Mouse (Mus musculus) midbrain, embryonic 14.5 days (tissue): Measurements from ENCODE around the gene Ntrk2. TPM values are rescaled to one million over a fixed set of nuclear protein-coding genes. Genes with fewer than 3 reads are reported as not detected.
A peak's percentile ranks its signal among the peaks of the same experiment; 100 is the strongest.

Experiments
- ATAC-seq: fragments of 200-750 bp; cut with Nextera tagmentation; 2 replicates; pipeline ENCODE4 v1.8.0; 2017; ENCODE audit warnings: moderate number of reproducible peaks, moderate library complexity; ENCODE audit not compliant: low FRiP score, low TSS enrichment
- DNase-seq: peaks from one replicate; pipeline ENCODE4 v3.0.0-alpha.2; 2015
- H3K27ac ChIP-seq: fragments of 300-500 bp; sonication (generic); replicated peaks from 2 replicates; pipeline ENCODE4 v1.5.1; 2014; ENCODE audit warnings: mild to moderate bottlenecking, low read depth, low read length, moderate library complexity
- H3K27me3 ChIP-seq: fragments of 300-500 bp; sonication (generic); 2 replicates; pipeline ENCODE4 v1.6.1; 2014; ENCODE audit warnings: low read length, control low read depth, mixed read lengths; ENCODE audit not compliant: control insufficient read depth, insufficient read depth
- H3K36me3 ChIP-seq: fragments of 300-500 bp; sonication (generic); 2 replicates; pipeline ENCODE4 v1.6.1; 2014; ENCODE audit warnings: low read length, control low read depth; ENCODE audit not compliant: control insufficient read depth, insufficient read depth
- H3K4me1 ChIP-seq: fragments of 300-500 bp; sonication (generic); 2 replicates; pipeline ENCODE4 v1.6.1; 2014; ENCODE audit warnings: mild to moderate bottlenecking, antibody characterized with exemption, low read length, control low read depth; ENCODE audit not compliant: control insufficient read depth, insufficient read depth
- H3K4me2 ChIP-seq: fragments of 300-500 bp; sonication (generic); 2 replicates; pipeline ENCODE4 v1.6.1; 2014; ENCODE audit warnings: mild to moderate bottlenecking, low read length, moderate library complexity
- H3K4me3 ChIP-seq: fragments of 300-500 bp; sonication (generic); replicated peaks from 2 replicates; pipeline ENCODE4 v1.5.1; 2014; ENCODE audit warnings: low read depth, low read length
- H3K9ac ChIP-seq: fragments of 300-500 bp; sonication (generic); replicated peaks from 2 replicates; pipeline ENCODE4 v1.6.1; 2014; ENCODE audit warnings: mild to moderate bottlenecking, low read length, moderate library complexity
- H3K9me3 ChIP-seq: fragments of 300-500 bp; sonication (generic); 2 replicates; pipeline ENCODE4 v1.6.1; 2016; ENCODE audit warnings: low read length, control low read depth, mixed read lengths; ENCODE audit not compliant: control insufficient read depth
- WGBS: fragments of 180-500 bp; shearing (Covaris S2); extraction: QIAGEN DNeasy Blood & Tissue Kit; methylation state at CpG from one replicate; pipeline ENCODE4 v1.1.7; 2014; 5-methylcytosine and 5-hydroxymethylcytosine counted together
- polyA plus RNA-seq: library from polyadenylated mRNA; unstranded; fragments of >200 nt; fragmentation: Nextera tagmentation; extraction: Ambion mirVana; gene quantifications from 2 replicates; pipeline ENCODE4 v1.2.1, GENCODE M21; 2014

The Ntrk2 gene
- polyA plus RNA-seq, 1 experiment from 2014 or later: 96.7 TPM

DNA sequence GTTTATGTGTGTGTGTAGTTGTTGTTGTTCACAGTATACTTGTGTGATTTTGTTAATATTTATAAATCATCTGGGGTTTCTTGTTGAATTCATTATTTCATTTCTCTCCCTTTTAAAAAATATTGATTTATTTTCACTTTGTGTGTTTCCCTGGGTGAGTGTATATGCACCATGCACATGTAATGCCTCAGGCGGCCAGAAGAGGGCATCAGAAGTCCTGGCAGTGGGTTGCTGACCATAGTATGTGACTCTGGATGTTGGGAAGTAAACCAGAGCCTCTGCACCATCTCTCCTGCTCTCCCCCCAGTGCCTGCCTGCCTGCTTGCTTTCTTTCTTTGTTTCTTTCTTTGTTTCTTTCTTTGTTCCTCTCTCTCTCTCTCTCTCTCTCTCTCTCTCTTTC is 2.5 kb upstream of the Ntrk2 start:
- no peaks in the 10 kb centered on the region for H3K27me3 ChIP-seq
- H3K4me1 ChIP-seq: peaks cover 3% of the 10 kb centered on the region; the same call in 1 of the 2 replicates
- DNase-seq (no peak), ATAC-seq (no peak)
- H3K36me3 ChIP-seq: no peaks in the 10 kb centered on the region
- H3K4me3 ChIP-seq: no peak overlapping the region
- H3K4me2 ChIP-seq: no peak overlapping the region
- WGBS: 19% methylated on average over 1 of the region's 1 CpGs
- H3K9ac ChIP-seq: no peak overlapping the region
- H3K9me3 ChIP-seq: no peaks in the 10 kb centered on the region; the same call in 1 of the 2 replicates
- no peak overlapping the region for H3K27ac ChIP-seq

DNA sequence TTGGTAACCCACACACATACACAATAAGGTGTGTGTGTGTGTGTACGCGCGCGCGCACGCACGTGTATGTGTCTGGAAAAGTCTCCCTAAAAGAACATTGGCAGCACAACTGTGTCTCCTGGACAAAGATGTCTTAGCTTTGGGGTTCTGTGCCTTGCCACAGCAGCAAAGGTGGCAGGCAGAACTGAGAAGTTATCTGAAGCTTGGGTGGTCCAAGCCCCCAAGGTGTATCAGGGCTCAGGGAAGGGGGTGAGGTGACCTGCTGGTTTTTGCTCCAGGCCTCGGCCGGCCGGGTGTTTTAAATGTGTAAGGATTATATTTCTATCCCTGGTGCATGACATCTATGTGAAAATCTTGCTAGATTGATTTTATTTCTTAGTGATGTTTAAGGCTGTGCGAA is 536 bp upstream of the Ntrk2 start:
- H3K9ac ChIP-seq: no peak overlapping the region
- H3K27me3 ChIP-seq: no peaks in the 10 kb centered on the region
- no peak for DNase-seq
- H3K36me3 ChIP-seq: no peaks in the 10 kb centered on the region
- peaks cover 14% of the 10 kb centered on the region for H3K4me1 ChIP-seq
- no peak for ATAC-seq
- peak overlapping the region; percentile 97 for H3K27ac ChIP-seq
- peak overlapping the region; percentile 77 for H3K4me2 ChIP-seq
- peak overlapping the region; percentile 77; the same call in 1 of the 2 replicates for H3K4me3 ChIP-seq
- no peaks in the 10 kb centered on the region; the same call in 1 of the 2 replicates for H3K9me3 ChIP-seq
- 81% methylated on average over 11 of the region's 11 CpGs for WGBS

DNA sequence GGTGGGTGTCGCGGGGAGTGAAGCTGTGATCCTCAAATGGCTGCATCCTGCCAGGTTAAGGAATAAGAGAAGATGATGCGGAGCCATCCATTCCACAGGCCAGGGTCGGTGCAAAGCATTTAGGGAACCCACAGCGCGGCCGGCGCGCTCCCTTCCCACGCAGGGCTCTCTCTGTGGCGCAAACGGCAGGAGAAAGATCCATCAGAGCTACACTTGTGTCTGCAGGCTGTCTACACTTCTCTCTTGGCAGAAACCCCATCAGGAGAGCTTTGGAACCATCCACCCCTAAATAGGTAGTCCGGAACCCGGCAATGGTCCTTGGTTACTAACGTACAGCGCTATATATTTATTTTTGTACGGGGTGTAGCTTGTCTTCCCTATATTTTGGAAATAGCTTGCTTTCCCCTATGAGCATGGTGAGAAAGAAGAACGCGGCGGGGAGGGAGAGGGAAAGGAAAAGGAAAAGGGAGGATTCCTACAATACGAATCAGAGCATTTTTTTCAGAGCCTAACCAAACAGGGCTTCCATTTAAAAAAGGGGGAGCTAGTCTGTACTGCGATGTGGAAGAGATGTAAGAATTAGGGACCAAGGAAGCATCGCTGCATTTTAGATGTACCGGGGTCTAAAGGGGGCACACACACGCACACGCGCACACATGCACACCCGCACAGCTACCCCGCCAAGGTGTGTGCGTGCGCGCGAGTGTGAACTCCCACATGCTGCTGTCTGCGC is 693 bp downstream of the Ntrk2 start:
- peak overlapping the region; percentile 77 for H3K4me2 ChIP-seq
- H3K36me3 ChIP-seq: no peaks in the 10 kb centered on the region
- peaks cover 26% of the 10 kb centered on the region for H3K4me1 ChIP-seq
- no peaks in the 10 kb centered on the region for H3K27me3 ChIP-seq
- DNase-seq (no peak), ATAC-seq (peak; percentile 31)
- peak overlapping the region; percentile 92 for H3K9ac ChIP-seq
- peak overlapping the region; percentile 97 for H3K27ac ChIP-seq
- no peaks in the 10 kb centered on the region; the same call in 1 of the 2 replicates for H3K9me3 ChIP-seq
- peak overlapping the region; percentile 77 for H3K4me3 ChIP-seq
- under 1% methylated on average over 34 of the region's 34 CpGs for WGBS

DNA sequence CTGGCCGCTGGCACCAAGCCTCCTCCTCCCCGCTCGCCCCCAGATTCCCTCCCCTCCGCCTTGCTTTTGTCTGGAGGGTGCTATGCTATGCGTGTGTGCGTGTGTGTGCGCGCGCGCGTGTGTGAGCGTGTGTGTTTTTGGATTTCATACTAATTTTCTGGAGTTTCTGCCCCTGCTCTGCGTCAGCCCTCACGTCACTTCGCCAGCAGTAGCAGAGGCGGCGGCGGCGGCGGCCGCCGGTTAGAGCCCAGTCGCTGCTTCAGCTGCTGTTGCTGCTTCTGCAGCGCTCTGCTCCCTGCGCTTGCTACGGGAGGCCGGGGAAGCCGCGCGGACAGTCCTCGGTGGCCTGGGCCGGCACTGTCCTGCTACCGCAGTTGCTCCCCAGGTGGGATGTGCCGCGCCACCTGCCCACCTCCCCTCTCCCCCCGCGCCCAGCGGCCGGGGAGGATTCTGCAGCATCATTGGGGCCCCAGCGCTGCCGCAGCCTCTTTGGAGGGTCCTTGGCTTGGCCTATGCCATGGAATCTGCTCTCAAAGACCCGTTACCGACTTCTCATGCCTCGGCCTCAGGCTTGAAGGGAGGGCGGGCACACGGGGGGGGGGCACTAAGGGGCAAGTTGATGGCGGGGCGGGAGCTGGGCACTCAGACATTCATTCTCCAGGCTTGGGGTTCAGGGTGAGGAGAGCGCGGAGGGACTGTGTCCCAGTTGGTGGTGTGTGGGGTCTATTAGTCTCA is 1.4 kb downstream of the Ntrk2 start:
- Histone ChIP-seq H3K9ac (peak overlapping the region; percentile 92), H3K27ac (peak overlapping the region; percentile 97), H3K27me3 (no peaks in the 10 kb centered on the region), H3K4me2 (peak overlapping the region; percentile 77), H3K9me3 (no peaks in the 10 kb centered on the region), H3K4me3 (peak overlapping the region; percentile 77), H3K36me3 (no peaks in the 10 kb centered on the region), H3K4me1 (peaks cover 33% of the 10 kb centered on the region)
- WGBS: under 1% methylated on average over 50 of the region's 50 CpGs
- DNase-seq: peak; percentile 91
- peak; percentile 60 for ATAC-seq

DNA sequence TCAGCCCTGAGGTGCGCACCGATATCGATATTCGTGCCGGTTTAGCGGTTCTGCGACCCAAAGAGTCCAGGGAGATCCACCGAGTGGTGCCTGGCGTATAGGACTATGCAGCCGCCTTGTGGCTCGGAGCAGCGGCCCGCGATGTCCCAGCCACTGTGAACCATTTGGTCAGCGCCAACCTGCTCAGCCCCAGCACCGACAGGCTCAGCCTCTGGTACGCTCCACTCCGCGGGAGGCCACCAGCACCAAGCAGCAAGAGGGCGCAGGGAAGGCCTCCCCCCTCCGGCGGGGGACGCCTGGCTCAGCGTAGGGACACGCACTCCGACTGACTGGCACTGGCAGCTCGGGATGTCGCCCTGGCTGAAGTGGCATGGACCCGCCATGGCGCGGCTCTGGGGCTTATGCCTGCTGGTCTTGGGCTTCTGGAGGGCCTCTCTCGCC is 2.0 kb downstream of the Ntrk2 start:
- Histone ChIP-seq H3K4me3 (peak overlapping the region; percentile 77), H3K4me1 (peaks cover 34% of the 10 kb centered on the region), H3K27me3 (no peaks in the 10 kb centered on the region), H3K4me2 (peak overlapping the region; percentile 77), H3K36me3 (no peaks in the 10 kb centered on the region), H3K27ac (peak overlapping the region; percentile 97), H3K9ac (peak overlapping the region; percentile 92), H3K9me3 (no peaks in the 10 kb centered on the region)
- ATAC-seq: peak; percentile 59
- WGBS: under 1% methylated on average over 32 of the region's 32 CpGs
- peak; percentile 79 for DNase-seq

DNA sequence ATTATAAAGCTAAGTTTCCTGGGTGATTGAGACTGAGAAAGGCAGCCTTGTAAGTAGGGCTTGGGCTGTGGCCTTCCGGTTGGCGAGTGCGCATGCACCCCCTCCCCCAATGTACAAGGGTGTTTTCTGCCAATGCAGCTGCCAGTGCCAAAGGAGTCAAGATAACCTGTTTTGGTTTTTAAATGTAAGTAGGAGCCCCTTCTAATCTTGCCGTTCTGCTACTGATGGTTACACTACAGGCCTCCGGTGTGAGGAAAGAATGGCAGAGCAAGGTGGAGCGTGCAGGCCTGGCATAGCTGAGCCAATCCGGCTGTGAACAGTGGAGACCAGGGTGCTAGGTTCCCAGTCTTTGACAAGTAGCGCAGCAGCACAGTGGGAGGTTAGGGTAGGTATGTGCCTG is 3.6 kb downstream of the Ntrk2 start:
- Histone ChIP-seq H3K36me3 (peaks cover 7% of the 10 kb centered on the region; the same call in 1 of the 2 replicates), H3K27me3 (no peaks in the 10 kb centered on the region), H3K4me3 (peak overlapping the region; percentile 77), H3K27ac (peak overlapping the region; percentile 57), H3K9ac (peak overlapping the region; percentile 92), H3K4me2 (peak overlapping the region; percentile 77), H3K9me3 (no peaks in the 10 kb centered on the region), H3K4me1 (peaks cover 34% of the 10 kb centered on the region)
- DNase-seq (peak; percentile 65), ATAC-seq (no peak)
- WGBS: 45% methylated on average over 8 of the region's 8 CpGs

DNA sequence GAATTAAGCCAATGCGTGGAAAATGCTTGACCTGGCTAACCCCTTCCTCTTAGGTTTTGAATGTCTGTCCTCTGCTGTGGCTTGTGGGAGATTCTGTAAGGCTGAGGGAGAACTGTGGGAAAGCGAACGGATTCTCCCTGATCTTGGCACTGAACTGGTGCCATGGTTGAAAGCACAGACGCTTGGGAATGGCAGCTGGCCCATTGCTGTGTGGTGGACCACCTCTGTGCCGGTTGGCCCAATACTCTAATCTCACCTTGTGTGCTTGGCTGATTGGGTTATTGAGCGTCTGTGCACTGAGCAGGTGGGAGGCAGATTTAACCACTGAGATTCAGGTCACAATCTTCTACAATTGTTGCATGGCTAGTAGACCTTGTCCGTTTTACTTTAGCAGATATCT is 18.4 kb downstream of the Ntrk2 start:
- H3K27me3 ChIP-seq: no peaks in the 10 kb centered on the region
- WGBS: 78% methylated on average over 7 of the region's 7 CpGs
- no peak overlapping the region for H3K4me2 ChIP-seq
- H3K9ac ChIP-seq: no peak overlapping the region
- no peak overlapping the region for H3K27ac ChIP-seq
- H3K4me3 ChIP-seq: no peak overlapping the region
- ATAC-seq (no peak), DNase-seq (no peak)
- 0 out of 2 replicates have a peak, but pooled peaks cover 2% of the 10 kb centered on the region for H3K9me3 ChIP-seq
- peaks cover 7% of the 10 kb centered on the region for H3K4me1 ChIP-seq
- peaks cover 8% of the 10 kb centered on the region; the same call in 1 of the 2 replicates for H3K36me3 ChIP-seq

DNA sequence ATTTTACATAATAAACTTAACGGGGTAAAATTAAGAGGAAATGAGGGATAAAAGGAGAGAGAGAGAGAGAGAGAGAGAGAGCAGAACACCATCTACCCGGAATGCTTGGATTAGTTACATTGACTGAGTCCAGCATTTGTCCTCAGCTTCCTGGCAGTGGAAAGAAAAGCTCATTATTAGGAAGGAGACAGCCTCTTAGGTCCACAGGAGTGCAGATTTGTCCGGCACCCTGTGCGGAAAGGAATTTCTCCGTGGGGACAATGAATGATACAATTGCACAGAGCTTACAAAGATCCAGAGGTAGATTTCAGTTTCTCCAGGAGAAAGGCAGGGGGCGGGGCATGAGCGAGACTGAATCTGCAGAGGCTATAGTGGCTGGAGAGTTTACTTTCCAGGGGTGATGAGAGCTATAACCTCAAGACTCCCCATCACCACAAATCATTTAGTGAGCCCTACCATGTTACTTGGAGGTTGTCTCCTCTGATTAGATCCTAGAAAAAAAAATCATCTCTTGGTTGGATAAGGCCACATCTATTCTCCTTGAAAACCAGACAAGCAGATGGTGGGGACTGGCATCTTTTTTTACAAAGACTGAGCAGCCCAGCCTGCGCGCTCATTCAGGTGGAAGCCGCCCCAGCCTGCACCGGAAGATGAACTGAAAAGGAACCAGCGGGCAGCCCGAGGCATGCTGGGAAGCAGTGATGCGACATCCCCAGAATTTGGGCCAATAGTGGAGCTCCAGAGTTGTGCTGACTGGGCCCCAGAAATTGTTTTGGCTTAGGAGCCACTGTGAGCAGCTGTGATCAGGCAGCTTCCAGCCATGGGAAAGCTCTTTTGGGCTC is 20.2 kb downstream of the Ntrk2 start:
- 21% methylated on average over 14 of the region's 14 CpGs for WGBS
- Histone ChIP-seq H3K27me3 (no peaks in the 10 kb centered on the region), H3K4me2 (no peak overlapping the region), H3K4me1 (peaks cover 7% of the 10 kb centered on the region), H3K27ac (no peak overlapping the region; the same call in 1 of the 2 replicates), H3K36me3 (no peaks in the 10 kb centered on the region), H3K4me3 (no peak overlapping the region), H3K9me3 (0 out of 2 replicates have a peak, but pooled peaks cover 2% of the 10 kb centered on the region), H3K9ac (no peak overlapping the region)
- DNase-seq (no peak), ATAC-seq (no peak)
